Mouse (Mus musculus) embryo, embryonic 10 days (tissue): Measurements from ENCODE around the gene Dab2.

ENCODE experiments used
- DNase-seq: peaks from one replicate; pipeline ENCODE4 v3.0.0-alpha.2; 2015; ENCODE audit warnings: low spot score

The Dab2 gene

DNA sequence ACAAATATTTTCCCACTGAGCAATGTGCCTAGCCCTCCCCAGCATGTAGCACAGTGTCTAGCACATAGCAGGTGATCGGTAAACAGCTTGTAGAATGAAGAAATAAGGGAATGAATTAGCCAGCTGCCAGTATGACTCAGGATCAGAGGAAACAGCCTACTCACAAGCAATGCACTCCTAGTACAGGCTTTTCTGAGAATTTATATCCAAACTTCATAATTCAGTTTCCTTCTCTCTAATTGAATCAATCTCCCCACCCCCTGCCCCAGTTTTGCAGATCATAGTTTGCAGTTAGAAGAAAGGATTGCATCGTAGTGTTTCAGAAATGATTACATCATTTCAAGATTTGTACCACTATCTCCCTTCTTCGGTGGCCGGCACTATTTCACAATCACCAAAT is 26.4 kb downstream of the Dab2 start:
- DNase-seq, result no peak

GRCm38 (mm10) chr15:6331380-6331779 is 31.8 kb downstream of the Dab2 start:
- DNase-seq, result no peak

GRCm38 (mm10) chr15:6334664-6335206 is 35.1 kb downstream of the Dab2 start:
- DNase-seq, result no peak

DNA sequence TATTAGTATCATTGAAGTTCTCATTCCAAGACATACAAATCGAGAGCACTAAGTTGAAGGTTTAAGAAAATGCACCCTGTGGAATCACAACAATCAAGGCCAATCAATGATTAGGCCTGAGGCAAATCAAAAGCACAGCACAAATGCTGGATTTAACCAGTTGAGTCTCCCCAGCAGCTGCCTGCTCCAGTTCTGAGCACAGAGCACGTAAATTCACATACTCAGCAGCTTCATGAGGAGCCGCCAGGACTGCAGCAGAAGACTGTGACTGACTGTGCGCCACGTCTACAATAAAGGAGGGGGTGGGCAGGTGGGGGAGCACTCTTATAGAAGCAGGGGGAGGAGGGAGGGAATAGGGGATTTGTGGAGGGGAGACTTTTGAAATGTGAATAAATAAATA is 40.2 kb downstream of the Dab2 start:
- DNase-seq, result no peak

DNA sequence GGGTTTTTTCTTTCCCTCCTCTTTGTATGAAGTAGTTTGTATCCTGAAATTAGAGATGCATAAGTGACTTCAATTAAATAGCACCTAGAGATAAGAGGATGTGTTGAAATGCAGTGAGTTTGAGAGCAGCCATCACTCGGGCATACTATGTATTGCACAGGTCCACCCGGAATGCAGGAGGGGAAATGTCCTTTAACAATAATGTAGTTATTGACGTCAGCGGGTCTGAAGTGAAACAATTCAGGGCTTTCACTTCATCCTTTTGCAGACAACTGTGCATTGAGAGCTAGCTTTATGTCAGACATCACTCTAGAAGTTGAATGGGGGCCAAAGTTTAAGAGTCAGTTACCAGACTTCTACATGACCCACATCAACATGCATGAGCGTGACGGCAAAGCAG is 40.8 kb downstream of the Dab2 start:
- no peak for DNase-seq

DNA sequence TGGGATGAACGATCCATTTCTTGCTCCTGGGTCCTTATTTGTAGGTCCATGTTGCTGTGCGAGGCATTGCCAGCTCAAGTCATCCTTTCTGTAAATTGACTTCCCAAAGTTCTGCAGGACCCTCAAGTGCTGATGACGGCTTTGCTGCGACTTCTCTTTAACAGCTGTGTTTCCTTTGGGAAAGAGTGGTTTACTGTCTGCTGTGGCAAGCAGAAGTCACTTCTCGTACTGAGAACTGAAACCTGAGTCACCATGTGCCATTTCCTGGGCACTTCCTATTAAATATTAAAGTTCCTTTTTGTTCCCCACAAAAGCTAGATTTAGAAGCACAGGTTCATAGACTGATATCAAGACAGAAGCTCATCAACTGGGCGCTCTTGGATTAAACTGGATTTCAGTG is 41.8 kb downstream of the Dab2 start:
- no peak for DNase-seq

GRCm38 (mm10) chr15:6353901-6354300 is 54.3 kb downstream of the Dab2 start:
- no peak for DNase-seq

GRCm38 (mm10) chr15:6359859-6360258 is 60.3 kb downstream of the Dab2 start:
- no peak for DNase-seq

DNA sequence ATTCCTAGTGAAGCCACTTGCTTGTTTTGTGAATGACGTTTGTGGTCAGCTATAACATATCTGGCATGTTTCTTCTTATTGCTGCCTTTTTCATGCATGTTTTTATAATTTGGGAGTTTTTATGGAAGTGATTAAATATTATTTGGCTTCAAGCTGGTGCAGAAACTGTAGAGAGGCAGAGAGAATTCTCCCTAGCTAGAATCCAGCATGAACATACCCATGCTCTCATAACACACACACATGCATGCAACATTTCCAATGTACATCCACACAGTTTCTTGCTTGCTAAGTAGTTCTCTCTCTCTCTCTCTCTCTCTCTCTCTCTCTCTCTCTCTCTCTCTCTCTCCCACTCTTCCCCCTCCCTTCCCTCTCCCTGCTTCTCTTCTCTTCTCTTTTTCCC is 70.4 kb downstream of the Dab2 start:
- no peak for DNase-seq

- DNase-seq, result no peak
Measured at GRCm38 (mm10) chr15:6371486-6371885, 71.9 kb downstream of the Dab2 start.

DNA sequence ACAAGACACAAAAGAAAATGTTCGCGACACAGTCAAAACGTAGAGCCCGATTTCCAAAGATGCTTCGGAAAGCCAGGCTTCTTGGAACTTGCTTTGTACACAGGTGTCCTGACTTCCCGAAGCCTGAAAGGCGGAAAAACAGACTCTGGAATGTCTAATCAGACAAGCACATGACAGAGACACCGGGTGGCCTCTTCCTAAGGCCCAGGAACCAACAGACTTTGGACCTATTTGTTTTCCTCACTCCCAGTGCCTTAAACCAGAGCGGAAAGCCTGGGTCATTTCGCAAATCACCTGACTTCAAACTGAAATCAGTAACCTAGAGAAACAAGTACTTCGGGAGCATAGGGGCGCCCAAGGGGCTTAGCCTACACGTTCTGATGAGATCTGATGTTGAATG is 75.4 kb downstream of the Dab2 start:
- DNase-seq, result no peak

GRCm38 (mm10) chr15:6376001-6376400 is 76.4 kb downstream of the Dab2 start:
- DNase-seq, result no peak

DNA sequence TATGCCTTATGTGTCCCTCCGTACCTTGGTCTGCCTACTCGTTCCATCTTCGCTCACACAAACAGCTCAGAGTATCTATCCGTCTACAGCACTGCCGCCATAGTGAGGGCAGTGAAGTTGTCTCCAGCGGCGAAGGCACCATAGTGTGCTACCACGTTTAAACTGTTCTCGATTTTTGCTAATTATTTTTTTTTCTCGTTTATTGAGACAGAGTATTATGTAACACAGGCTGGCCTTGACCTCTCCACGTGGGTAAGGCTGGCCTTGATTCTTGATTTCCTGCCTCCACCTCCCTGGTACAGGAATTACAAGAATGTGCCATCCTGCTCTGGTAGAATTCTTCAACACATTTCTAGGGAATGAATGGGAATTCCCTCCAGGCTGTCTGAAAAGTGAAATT is 77.2 kb downstream of the Dab2 start:
- no peak for DNase-seq

GRCm38 (mm10) chr15:6384027-6384426 is 84.4 kb downstream of the Dab2 start:
- no peak for DNase-seq

- peak; percentile 11 for DNase-seq
Measured at GRCm38 (mm10) chr15:6385241-6385640, 85.7 kb downstream of the Dab2 start.

DNA sequence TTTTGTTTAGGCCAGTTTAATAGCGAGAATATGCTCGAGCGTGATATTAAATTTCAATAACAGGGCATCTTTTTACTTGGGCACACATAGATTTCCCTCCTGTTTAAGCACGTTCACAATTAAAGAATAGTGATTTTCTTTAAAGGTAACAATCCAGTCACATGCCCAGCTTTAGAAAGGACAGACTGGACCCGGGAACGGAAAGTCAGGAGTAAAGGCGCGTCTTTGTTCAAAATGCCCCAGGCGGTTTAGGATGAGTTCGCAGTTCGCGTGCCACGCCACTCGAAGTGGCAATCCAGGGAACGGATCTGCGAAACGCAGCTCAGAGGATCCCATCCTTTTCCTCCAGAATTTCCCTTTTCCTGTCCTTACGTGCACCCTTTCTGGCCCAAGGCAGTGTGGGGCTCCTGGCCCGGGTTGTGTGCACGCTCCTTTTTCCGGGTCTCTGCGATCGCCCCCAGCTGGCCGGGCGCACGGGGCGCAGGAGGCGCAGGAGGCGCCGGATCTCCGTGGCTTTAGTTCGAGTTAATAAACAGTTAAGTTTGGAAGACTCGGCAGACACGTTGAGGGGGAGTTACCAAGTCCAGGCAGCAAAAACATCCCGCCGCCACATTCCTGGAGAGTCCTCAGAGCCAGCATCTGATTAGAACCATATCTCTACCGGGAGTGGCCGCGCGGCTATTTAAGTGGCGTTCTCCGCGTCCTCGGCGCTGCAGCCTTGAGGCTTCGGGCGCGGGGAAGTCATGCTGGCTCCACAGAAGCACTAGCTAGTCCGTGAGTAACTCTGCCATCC is 86.8 kb downstream of the Dab2 start:
- peak; percentile 90 for DNase-seq

DNA sequence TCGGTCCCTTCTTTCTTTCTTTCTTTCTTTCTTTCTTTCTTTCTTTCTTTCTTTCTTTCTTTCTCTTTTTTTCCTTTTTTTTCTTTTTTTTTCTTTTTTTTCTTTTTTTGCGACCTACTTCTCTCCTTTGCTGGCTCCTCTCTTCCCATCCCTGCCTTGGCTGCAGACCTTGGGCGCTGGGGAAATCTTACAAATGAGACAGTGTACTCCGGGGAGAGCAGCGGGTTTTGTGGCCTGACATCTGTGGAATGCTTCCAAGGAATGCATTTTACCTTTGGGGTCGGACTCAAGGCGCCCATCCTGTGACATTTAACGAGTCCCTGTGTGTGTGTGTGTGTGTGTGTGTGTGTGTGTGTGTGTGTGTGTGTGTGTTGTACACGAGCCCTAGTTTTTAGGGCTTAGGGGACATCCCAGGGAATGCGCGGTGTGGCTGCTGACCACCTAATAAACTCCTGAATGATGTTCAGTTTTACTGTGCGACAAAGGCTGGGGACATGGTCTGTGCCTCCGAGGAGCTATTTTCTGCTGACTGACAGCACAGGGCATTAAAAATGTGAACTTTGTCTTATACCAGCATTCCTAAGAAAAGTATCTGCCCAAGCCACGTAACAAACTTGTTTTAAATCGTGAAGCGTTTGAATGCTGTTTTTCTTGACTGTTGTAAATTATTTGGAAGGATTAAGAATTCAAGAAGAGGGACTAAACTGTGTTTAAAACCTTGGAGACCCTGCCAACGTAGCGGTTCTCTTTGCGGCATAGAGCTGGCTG is 87.6 kb downstream of the Dab2 start:
- DNase-seq, result peak; percentile 51

DNA sequence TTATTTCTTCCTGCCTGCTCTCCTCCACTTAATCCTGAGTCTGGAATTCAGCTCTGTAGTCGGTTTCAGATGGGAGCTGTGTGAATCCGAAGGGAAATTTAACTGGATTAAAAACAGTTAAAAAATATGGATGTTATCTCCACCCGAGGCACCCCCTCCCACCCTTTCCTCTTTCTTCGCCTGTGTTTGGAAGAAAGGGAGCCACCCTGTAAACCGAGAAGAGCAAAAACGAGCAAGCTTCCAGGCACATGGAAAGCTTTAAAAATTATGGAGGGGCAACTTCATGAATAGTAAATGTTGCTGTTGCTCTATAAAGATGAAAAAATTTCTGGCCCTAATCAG is 88.1 kb downstream of the Dab2 start:
- DNase-seq, result no peak

DNA sequence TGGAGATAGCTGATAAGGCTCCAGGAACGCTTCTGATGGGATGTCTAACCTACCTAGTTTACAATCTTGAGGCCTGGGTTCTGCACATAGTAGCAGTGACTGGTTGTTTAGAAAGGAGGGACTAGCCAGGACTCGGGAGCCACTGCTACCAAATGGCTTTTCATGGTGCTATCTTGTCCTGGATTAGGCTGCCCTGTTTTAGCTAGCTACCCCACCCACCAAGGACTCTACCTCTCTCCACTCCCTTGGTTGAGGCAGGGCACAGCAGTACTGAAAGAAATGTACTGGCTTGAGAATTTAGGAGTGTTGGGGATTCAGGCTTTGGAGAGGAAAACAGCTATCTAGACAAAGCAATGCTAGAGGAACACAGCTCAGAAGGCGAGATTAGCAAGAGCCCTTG is 88.6 kb downstream of the Dab2 start:
- no peak for DNase-seq

GRCm38 (mm10) chr15:6388631-6389030 is 89.0 kb downstream of the Dab2 start:
- no peak for DNase-seq

GRCm38 (mm10) chr15:6390106-6390505 is 90.5 kb downstream of the Dab2 start:
- no peak for DNase-seq

- DNase-seq, result peak; percentile 36
Measured at GRCm38 (mm10) chr15:6390657-6391056, 91.1 kb downstream of the Dab2 start.

GRCm38 (mm10) chr15:6391886-6392285 is 92.3 kb downstream of the Dab2 start:
- no peak for DNase-seq
